Comparison of ENCODE assay signal across 7 mouse cellular contexts in genomic region chr4:48046461-48046901, GRCm38 (mm10). TPM values are rescaled to one million over a fixed set of nuclear protein-coding genes. Genes with fewer than 3 reads are reported as not detected.
A peak's percentile ranks its signal among the peaks of the same experiment; 100 is the strongest.
DNase-seq lines count a peak whose midpoint lies in the region; ATAC-seq and TF ChIP-seq lines count a peak whose summit lies in the region.

No protein-coding gene starts in this region.

- peaks cover 32% of the 10 kb centered on the region for H3K4me1 ChIP-seq in thymus, adult 2 months (replicated peaks; ENCODE audit: control insufficient read depth, insufficient read depth, low read length)
- H3K4me1 ChIP-seq in heart, embryonic 16.5 days (ENCODE audit: control insufficient read depth, insufficient read depth, low read length) = peaks cover 35% of the 10 kb centered on the region
- peaks cover 8% of the 10 kb centered on the region; the same call in 1 of the 2 replicates for H3K4me1 ChIP-seq in liver, embryonic 11.5 days (replicated peaks; ENCODE audit: control insufficient read depth, insufficient read depth, low read length)
- peaks cover 7% of the 10 kb centered on the region; the same call in 1 of the 2 replicates for H3K4me1 ChIP-seq in stomach, postnatal 0 days (replicated peaks; ENCODE audit: control insufficient read depth, insufficient read depth)

- no peak overlapping the region for H3K27ac ChIP-seq in thymus, adult 2 months (ENCODE audit: control insufficient read depth, insufficient read depth, low read length)
- no peak overlapping the region for H3K27ac ChIP-seq in heart, embryonic 16.5 days (ENCODE audit: low read length)
- H3K27ac ChIP-seq in liver, embryonic 11.5 days (ENCODE audit: low read depth, low read length) = no peak overlapping the region
- H3K27ac ChIP-seq in stomach, postnatal 0 days (replicated peaks) = no peak overlapping the region

- peak overlapping the region; percentile 100 for H3K4me2 ChIP-seq in heart, embryonic 16.5 days (ENCODE audit: low read depth, low read length)
- peak overlapping the region; percentile 96 for H3K4me2 ChIP-seq in liver, embryonic 11.5 days
- H3K4me2 ChIP-seq in stomach, postnatal 0 days (replicated peaks; ENCODE audit: low read depth) = peak overlapping the region; percentile 99

- TF ChIP-seq EP300 in stomach, postnatal 0 days (optimal IDR thresholded peaks at IDR 0.05) = no peak

- H3K9me3 ChIP-seq in heart, embryonic 16.5 days (replicated peaks; ENCODE audit: control insufficient read depth, low read length) = no peaks in the 10 kb centered on the region
- no peaks in the 10 kb centered on the region for H3K9me3 ChIP-seq in liver, embryonic 11.5 days (ENCODE audit: control insufficient read depth, low read length)
- no peaks in the 10 kb centered on the region for H3K9me3 ChIP-seq in stomach, postnatal 0 days (ENCODE audit: control insufficient read depth, low read length)

- no peak for ATAC-seq in heart, embryonic 16.5 days (replicated peaks; ENCODE audit: extremely low read depth, insufficient read depth, low FRiP score)
- ATAC-seq in liver, embryonic 11.5 days (replicated peaks; ENCODE audit: low FRiP score) = no peak
- ATAC-seq in stomach, postnatal 0 days (ENCODE audit: low FRiP score, low TSS enrichment) = no peak

- TF ChIP-seq POLR2A in thymus, adult 2 months (IDR thresholded peaks at IDR 0.05; ENCODE audit: control insufficient read depth, extremely low read depth, insufficient read depth, low read length, poor library complexity) = no peak

- TF ChIP-seq CTCF in thymus, adult 2 months (IDR thresholded peaks at IDR 0.05; ENCODE audit: borderline replicate concordance, control insufficient read depth, extremely low read depth, insufficient read depth, low read length, poor library complexity) = no peak
- TF ChIP-seq CTCF in stomach, postnatal 0 days (IDR thresholded peaks at IDR 0.05; ENCODE audit: low read depth) = no peak

- H3K4me3 ChIP-seq in thymus, adult 2 months (ENCODE audit: control insufficient read depth, insufficient read depth, low read length) = peak overlapping the region; percentile 51
- H3K4me3 ChIP-seq in heart, embryonic 16.5 days (ENCODE audit: low read length) = peak overlapping the region; percentile 81
- H3K4me3 ChIP-seq in liver, embryonic 11.5 days (ENCODE audit: low read depth, low read length) = peak overlapping the region; percentile 70
- peak overlapping the region; percentile 74 for H3K4me3 ChIP-seq in stomach, postnatal 0 days (ENCODE audit: low read depth, low read length)

- WGBS in thymus, adult 2 months = under 1% methylated on average over 20 of the region's 20 CpGs
- under 1% methylated on average over 20 of the region's 20 CpGs for WGBS in heart, embryonic 16.5 days
- WGBS in liver, embryonic 11.5 days = 2% methylated on average over 20 of the region's 20 CpGs
- 1% methylated on average over 20 of the region's 20 CpGs for WGBS in stomach, postnatal 0 days

- H3K9ac ChIP-seq in heart, embryonic 16.5 days (ENCODE audit: low read length) = peak overlapping the region; percentile 77
- H3K9ac ChIP-seq in liver, embryonic 11.5 days (ENCODE audit: low read depth, low read length) = no peak overlapping the region
- no peak overlapping the region for H3K9ac ChIP-seq in stomach, postnatal 0 days (ENCODE audit: low read length)

- H3K27me3 ChIP-seq in thymus, adult 2 months (ENCODE audit: control insufficient read depth, insufficient read depth, low read length) = peaks cover 40% of the 10 kb centered on the region
- peaks cover 34% of the 10 kb centered on the region for H3K27me3 ChIP-seq in heart, embryonic 16.5 days (ENCODE audit: control insufficient read depth, insufficient read depth, low read length)
- H3K27me3 ChIP-seq in liver, embryonic 11.5 days (replicated peaks; ENCODE audit: control insufficient read depth, insufficient read depth, low read length) = peaks cover 69% of the 10 kb centered on the region
- peaks cover 15% of the 10 kb centered on the region for H3K27me3 ChIP-seq in stomach, postnatal 0 days (ENCODE audit: control insufficient read depth, insufficient read depth, low read length)

- no peaks in the 10 kb centered on the region for H3K36me3 ChIP-seq in thymus, adult 2 months (ENCODE audit: control insufficient read depth, insufficient read depth, low read length)
- H3K36me3 ChIP-seq in heart, embryonic 16.5 days (ENCODE audit: control insufficient read depth, insufficient read depth) = no peaks in the 10 kb centered on the region
- H3K36me3 ChIP-seq in liver, embryonic 11.5 days (ENCODE audit: control insufficient read depth, insufficient read depth, low read length) = no peaks in the 10 kb centered on the region
- H3K36me3 ChIP-seq in stomach, postnatal 0 days (ENCODE audit: control insufficient read depth, insufficient read depth, low read length) = no peaks in the 10 kb centered on the region

- peak; percentile 21 for DNase-seq in thymus, adult 2 months
- no peak for DNase-seq in thymus, adult 18-20 months
- DNase-seq in cerebellum, adult 9-11 months = peak; percentile 38
- no peak for DNase-seq in liver, embryonic 11.5 days (ENCODE audit: low spot score)
- DNase-seq in stomach, postnatal 0 days (ENCODE audit: low spot score) = peak; percentile 26
- no peak for DNase-seq in left cerebral cortex, adult 9 months (ENCODE audit: low spot score in 2 of 2)

RNA-seq across cellular contexts. Expression of gene Nr4a3, which starts 1.5 kb away (rescaled TPM):
- polyA plus RNA-seq in thymus, adult 2 months (2012; rRNA removed) = 39.7 and 46.1 TPM in 2 replicates
- polyA plus RNA-seq in heart, embryonic 16.5 days (2015; fragmentation: Nextera tagmentation; extraction: Ambion mirVana) = 0.13 and 0.24 TPM in 2 replicates
- polyA plus RNA-seq in liver, embryonic 11.5 days (2014; fragmentation: Nextera tagmentation; extraction: Ambion mirVana) = 0.04 TPM in 2 replicates
- polyA plus RNA-seq in stomach, postnatal 0 days (2015; fragmentation: Nextera tagmentation; extraction: Ambion mirVana) = 0.34 and 1.5 TPM in 2 replicates

Comparison
In these comparisons a context has a peak if more than half of its experiments do, and no peak if none do; other contexts are left out.
1. DNase-seq: peak in thymus, adult 2 months (single experiment), cerebellum, adult 9-11 months (single experiment) and stomach, postnatal 0 days (single experiment); none in thymus, adult 18-20 months (0 of 2), liver, embryonic 11.5 days (single experiment) and left cerebral cortex, adult 9 months (0 of 2).
2. RNA of gene Nr4a3, which starts 1.5 kb away (polyA plus RNA-seq): 39.7 to 46.1 TPM in thymus, adult 2 months; 0.34 to 1.5 TPM in stomach, postnatal 0 days, 0.13 to 0.24 TPM in heart, embryonic 16.5 days and 0.04 TPM in liver, embryonic 11.5 days; every median in the first group is over 10 times any median in the second.
3. Peak in every context shown above with its lines, with median percentiles within 50 percentile points of each other: H3K4me3 ChIP-seq and H3K4me2 ChIP-seq.